Mouse (Mus musculus) olfactory bulb, adult 2 months (tissue): Measurements from ENCODE around the gene Ankrd39. TPM values are rescaled to one million over a fixed set of nuclear protein-coding genes. Genes with fewer than 3 reads are reported as not detected.
A peak's percentile ranks its signal among the peaks of the same experiment; 100 is the strongest.

Experiments used
- H3K27ac ChIP-seq: fragments of 200-500 bp; 2 replicates; pipeline ENCODE4 v1.5.1; 2012; ENCODE audit warnings: low read depth, low read length; ENCODE audit not compliant: insufficient read depth
- H3K4me1 ChIP-seq: fragments of 200-500 bp; 2 replicates; pipeline ENCODE4 v1.6.1; 2012; ENCODE audit warnings: low read length; ENCODE audit not compliant: control insufficient read depth, insufficient read depth
- H3K4me3 ChIP-seq: fragments of 200-500 bp; 2 replicates; pipeline ENCODE4 v1.5.1; 2012; ENCODE audit warnings: mild to moderate bottlenecking, low read depth, low read length, moderate library complexity; ENCODE audit not compliant: insufficient read depth
- CTCF ChIP-seq: fragments of 200-500 bp; IDR thresholded peaks from 2 replicates; pipeline ENCODE4 v1.5.1; 2012; ENCODE audit warnings: low read depth, mild to moderate bottlenecking, low read length, moderate library complexity; ENCODE audit not compliant: insufficient read depth
- POLR2A ChIP-seq: fragments of 200-500 bp; IDR thresholded peaks from 2 replicates; pipeline ENCODE4 v1.6.1; 2012; ENCODE audit warnings: mild to moderate bottlenecking, low read depth, low read length, moderate library complexity; ENCODE audit not compliant: insufficient read depth
- WGBS: fragments of 180-500 bp; shearing (Covaris S2); methylation state at CpG from one replicate; pipeline ENCODE4 v1.1.7; 2018; 5-methylcytosine and 5-hydroxymethylcytosine counted together
- polyA plus RNA-seq: library from polyadenylated mRNA; stranded (reverse); fragments of >200 nt; gene quantifications from 2 replicates; pipeline ENCODE4 v1.2.4, GENCODE M21; 2012; ENCODE audit warnings: low replicate concordance; ENCODE audit not compliant: missing spikeins, insufficient read depth, insufficient read length

Ankrd39 gene
- polyA plus RNA-seq, 1 experiment, result not detected

- WGBS, result 55% methylated on average over 21 of the region's 21 CpGs
- TF ChIP-seq CTCF, result no peak
- no peak for TF ChIP-seq POLR2A
- H3K27ac ChIP-seq, result no peak overlapping the region
- peaks cover 17% of the 10 kb centered on the region for H3K4me1 ChIP-seq
- H3K4me3 ChIP-seq, result no peak overlapping the region
Observed at GRCm38 (mm10) chr1:36567818-36568603, 20.8 kb upstream of the Ankrd39 start.

GRCm38 (mm10) chr1:36566425-36566824, 19.2 kb upstream of the Ankrd39 start:
- Histone ChIP-seq H3K27ac (no peak overlapping the region), H3K4me1 (peaks cover 17% of the 10 kb centered on the region), H3K4me3 (no peak overlapping the region)
- WGBS, result 66% methylated on average over 2 of the region's 2 CpGs
- TF ChIP-seq CTCF (no peak), POLR2A (no peak)

DNA sequence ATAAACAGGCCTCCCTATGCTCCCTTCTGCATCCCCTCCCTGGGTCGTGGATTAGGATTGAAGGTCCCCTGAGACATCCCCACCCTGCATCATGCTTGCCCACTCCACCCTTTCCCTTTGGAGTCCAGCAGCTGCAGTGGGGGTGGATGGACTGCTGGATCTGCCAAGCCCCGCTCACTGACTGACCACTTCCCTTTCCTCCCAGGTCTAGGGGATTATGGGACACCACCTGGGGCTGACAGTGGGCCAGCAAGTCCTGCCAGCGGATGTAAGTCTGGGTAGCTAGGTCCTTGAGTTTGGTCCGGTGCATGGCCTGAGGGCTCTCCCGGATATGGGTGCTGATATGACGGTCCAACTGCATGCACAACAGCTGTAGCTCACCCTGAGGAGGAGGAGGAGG, 16.9 kb upstream of the Ankrd39 start:
- Histone ChIP-seq H3K27ac (no peak overlapping the region), H3K4me3 (no peak overlapping the region), H3K4me1 (peaks cover 10% of the 10 kb centered on the region)
- WGBS, result 93% methylated on average over 6 of the region's 6 CpGs
- TF ChIP-seq POLR2A, result no peak

- 77% methylated on average over 4 of the region's 4 CpGs for WGBS
- TF ChIP-seq CTCF, result no peak
- no peak for TF ChIP-seq POLR2A
- H3K4me1 ChIP-seq, result peaks cover 12% of the 10 kb centered on the region
Observed at GRCm38 (mm10) chr1:36563632-36564031, 16.4 kb upstream of the Ankrd39 start.

GRCm38 (mm10) chr1:36563197-36563596, 16.0 kb upstream of the Ankrd39 start:
- no peak for TF ChIP-seq CTCF
- TF ChIP-seq POLR2A, result no peak
- WGBS, result 65% methylated on average over 2 of the region's 2 CpGs
- no peak overlapping the region for H3K4me3 ChIP-seq
- no peak overlapping the region for H3K27ac ChIP-seq
- peaks cover 11% of the 10 kb centered on the region for H3K4me1 ChIP-seq

More at GRCm38 (mm10) chr1:36563632-36564031, 16.4 kb upstream of the Ankrd39 start:
- H3K27ac ChIP-seq, result no peak overlapping the region
- H3K4me3 ChIP-seq, result no peak overlapping the region

- whole genome bisulfite sequencing, result 83% methylated on average over 4 of the region's 4 CpGs
- no peak for TF ChIP-seq CTCF
- no peak for TF ChIP-seq POLR2A
- peaks cover 7% of the 10 kb centered on the region for H3K4me1 ChIP-seq
- no peak overlapping the region for H3K27ac ChIP-seq
- H3K4me3 ChIP-seq, result no peak overlapping the region
Observed at GRCm38 (mm10) chr1:36562388-36562787, 15.1 kb upstream of the Ankrd39 start.

- peaks cover 9% of the 10 kb centered on the region for H3K4me1 ChIP-seq
- WGBS, result 83% methylated on average over 6 of the region's 6 CpGs
- no peak overlapping the region for H3K4me3 ChIP-seq
- no peak for TF ChIP-seq CTCF
- TF ChIP-seq POLR2A, result no peak
- no peak overlapping the region for H3K27ac ChIP-seq
Observed at GRCm38 (mm10) chr1:36560903-36561302, 13.7 kb upstream of the Ankrd39 start.

- TF ChIP-seq POLR2A, result no peak
- H3K27ac ChIP-seq, result no peak overlapping the region
- WGBS, result 92% methylated on average over 5 of the region's 5 CpGs
- H3K4me3 ChIP-seq, result no peak overlapping the region
- peaks cover 19% of the 10 kb centered on the region for H3K4me1 ChIP-seq
Observed at GRCm38 (mm10) chr1:36559888-36560287, 12.6 kb upstream of the Ankrd39 start.

- TF ChIP-seq CTCF, result no peak
- TF ChIP-seq POLR2A, result no peak
- 70% methylated on average over 4 of the region's 4 CpGs for WGBS
- no peak overlapping the region for H3K4me3 ChIP-seq
- H3K27ac ChIP-seq, result no peak overlapping the region
- H3K4me1 ChIP-seq, result peaks cover 24% of the 10 kb centered on the region
Observed at GRCm38 (mm10) chr1:36559256-36559655, 12.0 kb upstream of the Ankrd39 start.

GRCm38 (mm10) chr1:36558031-36558993, 11.1 kb upstream of the Ankrd39 start, which contains the start of gene Sema4c:
Gene Sema4c, minus strand, starts transcription at chr1:36558349.
- H3K4me1 ChIP-seq, result peaks cover 24% of the 10 kb centered on the region
- peak within 1 kb of the TSS; percentile 83 for H3K4me3 ChIP-seq
- TF ChIP-seq CTCF (no peak), POLR2A (peak; percentile 61; the same call in 1 of the 2 replicates)
- 4% methylated on average over 69 of the region's 69 CpGs for WGBS
- H3K27ac ChIP-seq, result peak within 1 kb of the TSS; percentile 86
